Mouse (Mus musculus) lung, postnatal 0 days (tissue): ENCODE data around the gene Tyrobp.

Experiments
- CTCF ChIP-seq: IDR thresholded peaks from 2 replicates; pipeline ENCODE4 v1.5.1; 2016; ENCODE audit warnings: antibody characterized with exemption, mild to moderate bottlenecking
- EP300 ChIP-seq: IDR thresholded peaks from 2 replicates; pipeline ENCODE4 v1.6.1; 2016; ENCODE audit warnings: antibody characterized with exemption, mild to moderate bottlenecking, control low read depth

DNA sequence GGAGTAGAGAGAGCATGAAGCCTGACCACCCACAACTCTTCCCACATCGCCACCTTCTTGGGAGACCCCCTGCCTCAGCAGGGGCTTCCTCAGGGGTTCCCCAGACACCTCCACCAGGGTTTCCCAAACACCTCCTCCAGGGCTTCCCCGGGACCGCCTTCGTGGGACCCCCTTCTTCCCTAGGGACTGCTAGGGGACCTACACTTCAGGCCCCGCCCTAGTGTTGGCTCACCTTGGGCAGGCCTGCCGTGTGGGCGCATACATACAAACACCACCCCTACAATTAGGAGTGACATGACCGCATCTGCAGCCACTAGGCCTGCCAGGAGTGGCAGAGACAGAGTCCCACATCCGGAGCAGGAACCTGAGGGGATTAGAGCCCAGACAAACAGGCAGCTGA lies 4.3 kb downstream of the Tyrobp start:
- TF ChIP-seq EP300 (no peak), CTCF (no peak)
